Mouse (Mus musculus): ENCODE data around the gene Lef1. TPM values are rescaled to one million over a fixed set of nuclear protein-coding genes. Genes with fewer than 3 reads are reported as not detected.

Gene Lef1
- 100 to 1,000 TPM; 226 to 357 TPM for polyA plus RNA-seq (2017; shearing (Covaris generic))

DNA sequence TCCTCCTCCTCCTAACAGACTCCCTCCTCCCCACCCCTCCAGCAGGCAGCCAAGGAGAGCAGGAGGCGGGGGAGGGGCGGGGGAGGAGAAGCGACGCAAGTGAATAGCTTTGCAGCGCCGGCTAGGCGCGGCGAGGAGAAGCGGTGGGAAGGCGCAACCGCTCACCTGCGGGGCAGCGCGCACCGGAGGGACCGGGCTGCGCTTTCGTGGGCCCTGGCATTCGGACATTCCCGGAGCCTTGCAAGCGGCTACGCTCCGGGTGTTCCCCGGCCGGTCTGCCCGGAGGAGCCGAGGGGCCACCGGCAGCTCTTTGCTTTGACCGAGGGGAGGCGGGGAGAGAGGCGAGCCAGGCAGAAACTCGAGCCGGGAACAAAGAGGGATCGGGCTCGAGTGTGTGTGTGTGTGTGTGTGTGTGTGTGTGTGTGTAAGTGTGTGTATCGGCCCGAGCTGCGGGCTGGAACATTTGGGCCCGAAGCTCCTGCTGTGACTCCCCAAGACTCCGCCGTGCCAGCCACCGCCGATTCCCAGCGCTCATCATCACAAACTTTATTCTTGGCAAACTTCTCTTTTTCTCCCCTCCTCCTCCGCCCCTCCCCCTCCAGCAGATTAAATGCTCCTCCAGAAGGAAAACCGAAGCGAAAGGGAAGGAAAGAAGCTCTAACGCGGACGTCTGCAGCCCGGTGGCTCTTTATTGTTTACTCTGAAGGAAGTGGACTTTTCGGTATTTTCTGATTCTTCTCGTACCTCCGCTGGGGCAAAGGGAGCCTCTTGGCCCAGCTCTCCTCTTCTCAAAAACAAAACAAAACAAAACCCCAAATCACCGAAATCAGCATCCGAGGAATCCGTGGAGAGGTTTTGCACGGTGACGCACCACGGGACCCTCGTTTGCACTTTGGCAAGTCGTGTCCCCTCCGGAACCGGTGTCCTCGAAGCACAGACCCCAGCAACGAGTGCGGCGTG lies at the start of gene Lef1:
Gene Lef1 (plus strand): TSS at position 281 of the 960 bp plus-strand sequence.

GRCm38 (mm10) chr3:131271559-131272373 lies 161.5 kb downstream of the Lef1 start, which contains the start of gene Hadh:
Gene Hadh, minus strand, starts transcription at chr3:131272101.

Other genes starting within 250 kb of the Lef1 start
- 10 to 100 TPM; 72.8 to 84.7 TPM for gene Hadh, start 161.6 kb downstream of the Lef1 start, polyA plus RNA-seq (2017; shearing (Covaris generic))
- gene Cyp2u1, start 192.8 kb downstream of the Lef1 start, polyA plus RNA-seq (2017; shearing (Covaris generic)): 1 to 10 TPM in 1 of 2 experiments, under 1 TPM in 1; 0.35 to 1.2 TPM